Mouse (Mus musculus) ES-E14 (cell line): ENCODE measurements around the gene Txnrd1.

ENCODE experiments used
- CHD2 ChIP-seq: IDR thresholded peaks from 2 replicates; pipeline ENCODE4 v1.6.1; 2014; ENCODE audit warnings: mild to moderate bottlenecking, low read depth, low read length, inconsistent platforms
- ZC3H11A ChIP-seq: IDR thresholded peaks from 2 replicates; pipeline ENCODE4 v1.6.1; 2012; ENCODE audit warnings: low read depth, mild to moderate bottlenecking, inconsistent platforms, low read length, borderline replicate concordance
- ZNF384 ChIP-seq: IDR thresholded peaks from 2 replicates; pipeline ENCODE4 v1.6.1; 2012; ENCODE audit warnings: low read depth, low read length, inconsistent platforms

- TF ChIP-seq CHD2: no peak
- no peak for TF ChIP-seq ZC3H11A
- no peak for TF ChIP-seq ZNF384
Observed at GRCm38 (mm10) chr10:82847821-82848459, 14.2 kb downstream of the Txnrd1 start.
